Mouse (Mus musculus) cerebellum, postnatal 10 days (tissue): ENCODE results near the gene Vmn2r40.
"Not testable (repeated sequence)": the region's sequence is repeated elsewhere in the genome, so short reads cannot be mapped to it uniquely, and the experiment has no call there.

Experiments used
- DNase-seq, 2 experiments: peaks; one replicate each; pipeline ENCODE4 v3.0.0; 2021; ENCODE audit warnings: mixed read lengths in 2 of 2

Gene Vmn2r40

GRCm38 (mm10) chr7:8931335-8931734 is at the start of gene Vmn2r40:
Gene Vmn2r40, minus strand, starts transcription at chr7:8931435.
- not testable (repeated sequence) for DNase-seq
